Mouse (Mus musculus) neural tube, embryonic 11.5 days (tissue): ENCODE data around the gene Wif1. TPM values are rescaled to one million over a fixed set of nuclear protein-coding genes. Genes with fewer than 3 reads are reported as not detected.

Experiments
- ATAC-seq: fragments of 200-750 bp; cut with Nextera tagmentation; 2 replicates; pipeline ENCODE4 v1.8.0; 2017; ENCODE audit warnings: moderate number of reproducible peaks, mild to moderate bottlenecking, moderate TSS enrichment, moderate library complexity; ENCODE audit not compliant: insufficient read depth, low FRiP score, low TSS enrichment
- DNase-seq: peaks from one replicate; pipeline ENCODE4 v3.0.0-alpha.2; 2015; ENCODE audit warnings: low spot score
- H3K27ac ChIP-seq: fragments of 300-500 bp; sonication (generic); 2 replicates; pipeline ENCODE4 v1.5.1; 2014; ENCODE audit warnings: low read depth, mild to moderate bottlenecking, low read length
- H3K27me3 ChIP-seq: fragments of 300-500 bp; sonication (generic); 2 replicates; pipeline ENCODE4 v1.6.1; 2014; ENCODE audit warnings: mild to moderate bottlenecking, low read length, mixed read lengths; ENCODE audit not compliant: control insufficient read depth, insufficient read depth
- H3K36me3 ChIP-seq: fragments of 300-500 bp; sonication (generic); 2 replicates; pipeline ENCODE4 v1.6.1; 2014; ENCODE audit warnings: mild to moderate bottlenecking, low read length, moderate library complexity, mixed read lengths; ENCODE audit not compliant: control insufficient read depth, insufficient read depth
- H3K4me1 ChIP-seq: fragments of 300-500 bp; sonication (generic); 2 replicates; pipeline ENCODE4 v1.6.1; 2014; ENCODE audit warnings: low read length, mixed read lengths; ENCODE audit not compliant: control insufficient read depth, insufficient read depth
- H3K4me2 ChIP-seq: fragments of 300-500 bp; sonication (generic); 2 replicates; pipeline ENCODE4 v1.6.1; 2014; ENCODE audit warnings: low read depth, mild to moderate bottlenecking, moderate library complexity
- H3K4me3 ChIP-seq: fragments of 300-500 bp; sonication (generic); 2 replicates; pipeline ENCODE4 v1.5.1; 2014; ENCODE audit warnings: low read depth, low read length
- H3K9ac ChIP-seq: fragments of 300-500 bp; sonication (generic); 2 replicates; pipeline ENCODE4 v1.6.1; 2014; ENCODE audit warnings: mild to moderate bottlenecking, low read length
- H3K9me3 ChIP-seq: fragments of 300-500 bp; sonication (generic); 2 replicates; pipeline ENCODE4 v1.6.1; 2016; ENCODE audit warnings: low read length; ENCODE audit not compliant: control insufficient read depth
- WGBS: fragments of 180-500 bp; shearing (Covaris S2); extraction: QIAGEN DNeasy Blood & Tissue Kit; methylation state at CpG from one replicate; pipeline ENCODE4 v1.1.7; 2014; 5-methylcytosine and 5-hydroxymethylcytosine counted together
- polyA plus RNA-seq: library from polyadenylated mRNA; unstranded; fragments of >200 nt; fragmentation: Nextera tagmentation; extraction: Ambion mirVana; gene quantifications from 2 replicates; pipeline ENCODE4 v1.2.1, GENCODE M21; 2014

Wif1 gene
- polyA plus RNA-seq, 1 experiment from 2014 or later, result 8.5 TPM

DNA sequence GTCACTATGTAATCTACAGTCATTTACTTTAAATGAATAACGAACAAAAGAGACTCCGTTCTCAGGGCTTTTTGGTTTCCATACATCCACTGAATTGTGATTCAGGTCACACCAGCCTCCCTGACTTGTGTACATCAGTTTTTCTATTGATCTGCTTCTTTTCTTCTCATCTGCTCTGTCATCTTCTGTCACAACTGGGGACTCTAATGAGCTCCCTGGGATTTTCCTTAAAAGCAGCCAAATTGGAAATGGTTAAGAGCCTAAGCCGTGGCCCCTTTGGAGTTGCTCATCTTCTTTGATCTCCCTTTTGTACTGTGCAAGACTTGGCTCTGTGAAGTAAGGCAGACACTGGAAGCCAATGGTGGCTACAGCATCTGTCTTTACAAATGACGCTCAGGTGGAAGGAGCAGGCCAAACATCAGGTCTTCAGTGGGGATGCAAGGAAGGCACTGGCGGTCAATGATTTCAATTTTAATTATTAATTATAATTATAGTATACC lies 27.6 kb downstream of the Wif1 start:
- Histone ChIP-seq H3K4me3 (no peak overlapping the region), H3K9me3 (no peaks in the 10 kb centered on the region), H3K27me3 (no peaks in the 10 kb centered on the region), H3K36me3 (no peaks in the 10 kb centered on the region), H3K27ac (no peak overlapping the region), H3K4me1 (no peaks in the 10 kb centered on the region), H3K4me2 (no peak overlapping the region), H3K9ac (no peak overlapping the region)
- ATAC-seq (no peak), DNase-seq (no peak)
- 80% methylated on average over 5 of the region's 5 CpGs for WGBS

GRCm38 (mm10) chr10:121062704-121063103 lies 28.9 kb downstream of the Wif1 start:
- Histone ChIP-seq H3K9me3 (no peaks in the 10 kb centered on the region), H3K9ac (no peak overlapping the region), H3K27me3 (no peaks in the 10 kb centered on the region), H3K27ac (no peak overlapping the region), H3K4me1 (no peaks in the 10 kb centered on the region), H3K36me3 (no peaks in the 10 kb centered on the region), H3K4me2 (no peak overlapping the region), H3K4me3 (no peak overlapping the region)
- no peak for DNase-seq
- 75% methylated on average over 8 of the region's 8 CpGs for WGBS
- ATAC-seq, result no peak

DNA sequence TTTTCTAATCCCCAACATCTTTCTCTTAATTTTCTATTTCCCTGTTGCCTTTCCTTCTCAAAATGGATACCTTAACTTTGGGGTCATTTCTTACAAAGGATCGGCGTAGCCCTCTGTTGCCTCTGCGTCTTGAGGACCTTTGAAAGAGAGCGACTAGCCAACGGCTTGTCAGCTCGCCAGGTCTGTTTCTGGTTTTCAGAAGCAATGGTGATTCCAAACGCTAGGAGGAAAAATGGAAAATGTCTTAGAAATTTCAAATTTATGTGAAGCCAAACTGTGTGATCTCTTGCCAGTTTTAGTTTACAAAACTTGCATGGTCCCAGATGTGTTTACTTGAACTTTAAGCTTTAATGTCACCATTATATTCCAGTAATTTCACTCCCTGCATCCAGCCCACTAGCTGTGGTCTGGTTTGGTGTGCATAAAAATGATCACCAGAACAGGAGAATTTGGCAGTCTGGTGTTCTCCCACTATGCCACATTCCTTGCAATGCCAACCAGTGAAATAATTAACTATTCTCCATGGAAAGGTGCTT lies 33.7 kb downstream of the Wif1 start:
- H3K27me3 ChIP-seq, result no peaks in the 10 kb centered on the region
- H3K9ac ChIP-seq, result no peak overlapping the region
- no peaks in the 10 kb centered on the region for H3K9me3 ChIP-seq
- H3K27ac ChIP-seq, result no peak overlapping the region
- ATAC-seq (no peak), DNase-seq (no peak)
- no peak overlapping the region for H3K4me2 ChIP-seq
- no peaks in the 10 kb centered on the region for H3K4me1 ChIP-seq
- 89% methylated on average over 7 of the region's 7 CpGs for WGBS
- no peak overlapping the region for H3K4me3 ChIP-seq
- H3K36me3 ChIP-seq, result no peaks in the 10 kb centered on the region

DNA sequence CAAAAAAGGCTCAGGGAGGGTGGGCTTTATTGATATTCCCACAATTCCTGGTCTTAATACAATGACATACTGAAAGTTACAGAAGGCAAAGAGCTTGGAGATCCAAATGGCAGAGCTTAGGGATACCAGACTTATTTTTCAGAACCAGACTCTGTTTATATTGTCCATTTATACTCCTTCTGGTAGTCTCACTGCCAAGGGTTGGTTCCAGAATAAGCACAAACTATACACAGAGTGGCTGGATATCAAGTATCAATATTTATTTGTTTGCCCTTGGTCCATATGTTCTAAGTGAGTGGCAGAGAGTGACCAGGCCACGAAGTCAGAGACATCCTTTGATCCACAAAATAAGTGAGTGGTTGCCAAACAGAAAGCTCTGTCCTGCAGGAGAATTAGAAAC lies 34.2 kb downstream of the Wif1 start:
- Histone ChIP-seq H3K9me3 (no peaks in the 10 kb centered on the region), H3K9ac (no peak overlapping the region), H3K4me3 (no peak overlapping the region), H3K27me3 (no peaks in the 10 kb centered on the region), H3K27ac (no peak overlapping the region), H3K4me1 (no peaks in the 10 kb centered on the region), H3K4me2 (no peak overlapping the region), H3K36me3 (no peaks in the 10 kb centered on the region)
- no peak for DNase-seq
- WGBS, result 60% methylated on average over 1 of the region's 1 CpGs
- ATAC-seq, result no peak

- no peaks in the 10 kb centered on the region for H3K4me1 ChIP-seq
- H3K27ac ChIP-seq, result no peak overlapping the region
- DNase-seq (no peak), ATAC-seq (no peak)
- no peak overlapping the region for H3K4me2 ChIP-seq
- no peak overlapping the region for H3K4me3 ChIP-seq
- no peak overlapping the region for H3K9ac ChIP-seq
- no peaks in the 10 kb centered on the region for H3K9me3 ChIP-seq
- 76% methylated on average over 7 of the region's 7 CpGs for WGBS
- H3K36me3 ChIP-seq, result no peaks in the 10 kb centered on the region
- H3K27me3 ChIP-seq, result no peaks in the 10 kb centered on the region
These were observed 37.0 kb downstream of the Wif1 start for GRCm38 (mm10) chr10:121070742-121071141.

- Histone ChIP-seq H3K27me3 (no peaks in the 10 kb centered on the region), H3K4me1 (no peaks in the 10 kb centered on the region), H3K4me3 (no peak overlapping the region), H3K9me3 (no peaks in the 10 kb centered on the region), H3K36me3 (no peaks in the 10 kb centered on the region), H3K27ac (no peak overlapping the region), H3K9ac (no peak overlapping the region), H3K4me2 (no peak overlapping the region)
- 94% methylated on average over 9 of the region's 9 CpGs for WGBS
- DNase-seq (no peak), ATAC-seq (no peak)
These were observed 46.7 kb downstream of the Wif1 start for GRCm38 (mm10) chr10:121080500-121080899.

- no peak for ATAC-seq
- 88% methylated on average over 4 of the region's 4 CpGs for WGBS
- no peak overlapping the region for H3K4me2 ChIP-seq
These were observed 49.1 kb downstream of the Wif1 start for GRCm38 (mm10) chr10:121082881-121083280.

DNA sequence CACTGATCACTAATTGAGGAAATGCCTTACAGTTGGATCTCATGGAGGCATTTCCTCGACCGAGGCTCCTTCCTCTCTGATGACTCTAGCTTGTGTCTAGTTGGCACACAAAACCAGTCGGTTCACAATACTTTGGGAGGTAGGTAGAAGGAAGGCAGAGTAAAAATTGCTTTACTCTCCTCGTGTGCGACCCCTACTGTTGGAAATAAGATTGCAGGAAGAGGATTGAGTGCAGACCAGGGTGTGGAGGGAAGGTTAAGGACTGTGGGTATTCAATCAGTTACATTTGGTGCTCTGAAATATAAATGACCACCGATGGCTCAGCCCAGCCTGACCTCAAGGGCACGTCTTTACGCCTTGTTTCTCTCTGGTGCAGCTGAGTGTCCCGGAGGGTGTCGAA lies 49.8 kb downstream of the Wif1 start:
- ATAC-seq, result no peak
- Histone ChIP-seq H3K4me1 (no peaks in the 10 kb centered on the region), H3K9me3 (no peaks in the 10 kb centered on the region), H3K9ac (no peak overlapping the region), H3K4me2 (no peak overlapping the region), H3K4me3 (no peak overlapping the region), H3K27me3 (no peaks in the 10 kb centered on the region), H3K27ac (no peak overlapping the region), H3K36me3 (no peaks in the 10 kb centered on the region)
- DNase-seq, result no peak
- 69% methylated on average over 10 of the region's 10 CpGs for WGBS

More at GRCm38 (mm10) chr10:121082881-121083280, 49.1 kb downstream of the Wif1 start:
- no peak for DNase-seq
- no peak overlapping the region for H3K4me3 ChIP-seq
- no peak overlapping the region for H3K9ac ChIP-seq
- H3K9me3 ChIP-seq, result no peaks in the 10 kb centered on the region
- no peak overlapping the region for H3K27ac ChIP-seq
- no peaks in the 10 kb centered on the region for H3K36me3 ChIP-seq
- H3K4me1 ChIP-seq, result no peaks in the 10 kb centered on the region
- no peaks in the 10 kb centered on the region for H3K27me3 ChIP-seq

GRCm38 (mm10) chr10:121088679-121089078 lies 54.9 kb downstream of the Wif1 start:
- H3K27me3 ChIP-seq, result no peaks in the 10 kb centered on the region
- no peak overlapping the region for H3K4me3 ChIP-seq
- H3K4me2 ChIP-seq, result no peak overlapping the region
- H3K4me1 ChIP-seq, result no peaks in the 10 kb centered on the region
- H3K27ac ChIP-seq, result no peak overlapping the region
- H3K36me3 ChIP-seq, result no peaks in the 10 kb centered on the region
- H3K9me3 ChIP-seq, result no peaks in the 10 kb centered on the region
- WGBS, result 89% methylated on average over 5 of the region's 5 CpGs
- no peak overlapping the region for H3K9ac ChIP-seq
- ATAC-seq (no peak), DNase-seq (no peak)
